Mouse (Mus musculus) CD4-positive, CD25-positive, alpha-beta regulatory T cell, adult 4 months (primary cell): ENCODE data around the gene Lrfn5. TPM values are rescaled to one million over a fixed set of nuclear protein-coding genes. Genes with fewer than 3 reads are reported as not detected.

ENCODE experiments used
- ATAC-seq: one replicate; pipeline ENCODE4 v1.8.0; 2017
- polyA plus RNA-seq, 2 experiments: library from polyadenylated mRNA; unstranded; fragments of 100-300 nt; shearing (Covaris generic); gene quantifications; one replicate each; pipeline ENCODE4 v1.2.1; 2017

Lrfn5 gene
- under 1 TPM in 1 of 2 experiments, not detected in 1; 0.26 TPM for polyA plus RNA-seq

- no peak for ATAC-seq
Measured at GRCm38 (mm10) chr12:61522829-61523370, at the start of gene Lrfn5. Lrfn5 (plus strand) TSS chr12:61523150.

DNA sequence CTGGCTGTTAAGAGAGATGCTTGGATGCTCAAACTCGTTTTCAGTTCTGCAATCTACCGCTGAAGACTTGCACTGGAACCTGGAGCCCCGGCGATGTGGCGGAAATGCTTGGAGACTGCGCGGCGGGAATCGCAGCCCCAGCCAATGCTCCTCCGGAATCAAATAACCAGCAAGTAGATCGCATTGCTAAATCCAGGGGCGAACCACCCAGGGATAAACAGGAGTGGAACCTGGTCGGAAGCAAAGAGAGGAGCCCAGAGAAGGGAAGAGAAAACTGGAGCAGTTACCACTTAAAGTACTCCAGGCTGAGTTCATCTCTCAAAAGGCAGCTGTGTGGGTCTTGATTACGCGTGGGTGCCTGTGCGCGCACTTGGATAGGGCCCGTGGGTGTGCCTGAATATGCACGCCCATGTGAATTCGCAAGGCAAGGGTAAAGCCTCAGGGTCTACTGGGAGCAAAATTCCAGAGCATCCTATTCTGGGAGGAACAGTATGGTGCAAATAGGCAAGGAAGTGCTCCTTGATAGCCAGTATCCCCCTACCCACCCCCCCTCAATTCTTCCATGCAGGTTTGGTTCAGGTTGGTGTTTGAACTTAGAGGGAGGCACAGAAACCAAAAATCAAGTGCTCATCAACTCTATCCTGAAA, 1.3 kb upstream of the Lrfn5 start:
- no peak for ATAC-seq

DNA sequence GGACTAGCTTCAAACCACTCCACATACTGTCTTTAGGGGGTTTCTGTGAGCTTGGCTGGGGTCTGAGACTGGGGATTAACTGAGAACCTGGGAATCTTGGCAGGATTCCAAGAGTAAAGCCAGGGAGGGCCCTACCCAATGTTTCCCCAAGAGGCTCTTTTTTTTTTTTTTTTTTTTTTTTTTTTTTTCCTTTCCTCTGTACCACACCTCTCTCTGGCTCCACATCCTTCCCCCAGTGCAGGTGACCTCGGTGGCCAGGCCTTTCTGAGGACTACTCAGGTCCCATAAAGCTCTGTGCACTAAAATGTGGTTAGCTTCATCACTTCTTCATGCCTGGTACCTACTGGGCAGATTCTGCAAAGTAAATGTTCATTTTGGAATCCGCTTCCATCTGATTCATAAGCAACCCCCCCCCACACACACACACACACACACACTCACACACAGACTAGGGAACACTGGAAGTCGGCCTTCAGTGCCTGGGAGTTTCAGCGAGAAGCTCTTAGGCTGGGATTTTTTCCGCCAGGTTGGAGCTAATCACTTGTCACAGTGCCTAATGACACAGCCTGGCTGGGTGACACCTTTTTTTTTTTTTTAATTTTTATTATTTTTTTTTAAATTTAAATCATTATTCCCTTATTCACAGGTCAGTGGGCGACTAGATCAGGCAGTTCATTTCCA, 662 bp upstream of the Lrfn5 start:
- no peak for ATAC-seq

- ATAC-seq, result no peak
Measured at GRCm38 (mm10) chr12:61523631-61524182, 757 bp downstream of the Lrfn5 start.

DNA sequence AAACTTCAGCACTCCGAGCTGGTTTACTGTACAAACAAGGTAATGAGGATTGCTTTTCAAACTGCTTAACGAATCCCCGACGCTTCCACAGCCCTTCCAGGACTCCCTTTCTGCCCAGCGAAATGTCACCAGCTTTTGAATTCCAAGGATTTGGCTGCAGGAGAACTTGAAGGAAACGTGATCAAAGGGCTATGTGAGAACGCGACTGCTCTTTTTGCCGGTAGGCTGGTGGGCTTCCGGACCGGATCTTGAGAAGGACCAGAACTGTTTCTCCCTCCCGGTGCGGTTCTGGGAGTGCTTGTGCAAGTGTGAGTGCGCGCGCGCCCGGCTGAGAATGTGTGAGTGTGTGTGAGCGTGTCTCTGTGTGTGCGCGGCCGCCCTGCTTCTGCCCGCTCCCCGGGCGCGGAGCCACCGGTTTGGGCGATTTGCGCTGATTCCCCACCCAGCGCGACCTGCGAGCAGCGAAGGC, 1.3 kb downstream of the Lrfn5 start:
- ATAC-seq, result no peak

DNA sequence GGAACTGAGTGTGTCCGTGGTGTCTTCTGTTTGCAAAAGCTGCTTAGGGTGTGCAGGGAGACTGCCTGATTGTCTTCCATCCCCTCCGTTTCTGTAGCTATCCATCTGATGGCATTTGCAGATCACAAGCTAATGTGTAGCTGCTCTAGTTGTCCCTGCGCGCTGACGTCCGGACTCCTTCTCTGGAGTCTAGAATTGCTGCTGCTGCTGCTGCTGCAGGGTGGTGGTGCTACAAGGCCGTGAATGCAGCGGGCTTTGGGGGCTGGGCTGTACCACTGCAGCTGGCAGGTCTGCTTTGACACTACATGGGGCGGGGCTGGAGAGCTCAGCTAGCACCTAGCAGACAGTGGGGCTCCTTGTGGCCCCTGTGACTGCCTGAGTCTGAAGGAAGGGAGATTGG, 3.2 kb downstream of the Lrfn5 start:
- no peak for ATAC-seq

- no peak for ATAC-seq
Measured at GRCm38 (mm10) chr12:61579949-61580348, 57.0 kb downstream of the Lrfn5 start.

DNA sequence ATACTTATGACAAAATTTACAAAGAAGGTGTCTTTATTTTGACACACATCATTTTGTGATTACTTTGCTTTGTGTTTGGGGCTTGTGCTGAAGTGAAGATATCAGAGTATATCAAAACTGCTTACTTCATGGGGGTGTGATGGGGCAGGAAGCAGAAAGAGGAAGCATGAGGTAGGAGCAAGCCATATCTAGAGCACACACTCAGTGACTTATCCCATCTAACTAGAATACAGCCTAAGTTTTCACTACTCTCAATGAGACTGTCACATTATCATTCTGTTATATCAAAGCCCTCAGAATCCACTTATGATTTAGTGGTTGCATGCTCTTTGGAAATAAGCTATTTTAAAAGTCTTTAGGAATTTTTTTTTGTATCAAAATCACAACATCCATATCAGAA, 77.4 kb downstream of the Lrfn5 start:
- no peak for ATAC-seq

DNA sequence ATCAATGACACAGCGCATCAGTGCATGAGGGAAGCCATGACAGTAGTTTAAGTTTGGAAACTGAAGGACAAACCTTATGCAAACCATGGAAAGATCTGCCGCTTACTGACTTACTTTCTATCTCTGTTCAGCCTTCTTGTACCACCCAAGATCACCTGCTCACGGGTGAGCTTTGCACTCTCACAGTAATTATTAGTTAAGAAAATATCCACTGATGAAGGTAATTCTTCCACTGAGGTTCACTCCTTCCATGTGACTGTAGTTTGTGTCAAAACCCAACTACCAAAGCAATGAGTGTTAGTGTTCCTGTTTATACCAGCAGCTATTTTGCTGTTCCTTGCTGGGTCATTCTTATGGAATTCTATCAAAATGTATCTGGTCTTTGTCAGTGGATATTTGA, 84.9 kb downstream of the Lrfn5 start:
- no peak for ATAC-seq

DNA sequence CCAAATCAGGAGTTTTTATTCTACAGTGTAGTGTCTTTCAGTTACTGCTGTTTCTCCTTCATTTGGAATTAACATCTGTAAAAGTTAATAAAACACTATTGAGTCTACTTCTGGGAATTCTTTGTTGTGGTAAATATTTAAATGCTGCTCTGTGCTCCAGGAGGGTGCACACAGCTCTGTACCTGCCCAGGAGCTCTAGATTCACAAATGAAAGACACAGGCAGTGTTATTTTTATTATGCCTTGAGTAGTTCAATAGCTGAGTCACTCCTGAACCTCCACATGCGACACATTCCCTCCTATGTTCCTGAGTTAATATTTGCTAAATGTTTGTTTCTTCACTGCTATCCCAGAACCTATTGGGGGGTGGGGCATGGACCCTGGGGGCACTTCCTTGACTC, 87.1 kb downstream of the Lrfn5 start:
- no peak for ATAC-seq

- ATAC-seq, result no peak
Measured at GRCm38 (mm10) chr12:61624532-61624931, 101.6 kb downstream of the Lrfn5 start.

DNA sequence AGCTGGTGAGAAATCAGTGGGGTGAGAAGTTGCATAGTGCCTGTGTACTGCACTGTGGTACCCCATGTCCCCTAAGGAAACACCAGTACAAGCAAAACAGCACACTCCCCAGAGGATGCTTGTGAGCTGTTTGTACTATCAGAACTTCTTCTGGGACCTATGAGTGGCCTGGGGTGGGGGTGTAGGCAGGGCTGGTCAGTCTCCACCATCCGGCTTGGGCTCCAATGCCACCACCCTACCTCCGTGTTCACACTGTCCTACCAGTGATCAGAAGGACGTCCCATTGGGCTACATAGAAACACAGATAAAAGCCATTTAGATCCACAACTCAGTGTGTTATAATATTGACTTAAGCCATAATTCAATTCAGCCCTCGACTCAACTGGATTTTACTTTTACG, 131.4 kb downstream of the Lrfn5 start:
- no peak for ATAC-seq

DNA sequence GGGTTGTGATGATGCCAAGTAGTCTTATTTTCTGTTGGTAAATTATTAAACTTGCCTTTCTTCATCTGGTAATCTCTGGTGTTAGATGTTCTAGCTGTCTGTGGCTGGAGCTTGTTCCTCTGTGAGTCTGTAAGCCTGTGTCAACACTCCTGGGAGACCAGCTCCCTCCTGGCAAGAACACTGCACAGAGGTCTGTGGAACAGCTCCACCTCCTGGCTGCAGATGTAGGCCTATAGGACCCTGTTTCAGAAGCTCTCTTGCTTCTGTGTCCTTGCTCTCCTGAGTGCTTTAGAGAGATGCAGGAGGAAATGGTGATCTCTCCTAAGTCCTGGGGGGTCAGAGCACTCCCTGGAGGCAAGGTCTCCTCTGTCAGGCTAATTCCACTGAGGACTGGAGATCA, 200.2 kb downstream of the Lrfn5 start:
- no peak for ATAC-seq

GRCm38 (mm10) chr12:61807073-61807605, 284.2 kb downstream of the Lrfn5 start:
- ATAC-seq, result no peak

DNA sequence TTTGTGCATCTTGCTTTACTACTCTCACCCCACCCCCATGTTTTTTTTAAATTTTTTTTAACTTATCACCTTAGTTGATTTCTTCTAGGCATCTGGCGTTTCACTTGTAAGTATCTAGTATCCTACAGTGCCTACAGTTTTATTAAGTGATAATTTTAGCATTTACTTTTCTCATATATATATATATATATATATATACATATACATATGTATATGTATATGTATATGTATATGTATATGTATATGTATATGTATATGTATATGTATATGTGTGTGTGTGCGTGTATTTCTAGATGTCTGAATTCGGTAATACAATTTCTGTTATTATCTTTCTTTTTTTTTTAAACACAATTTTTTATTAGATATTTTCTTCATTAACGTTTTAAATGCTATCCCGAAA, 300.7 kb downstream of the Lrfn5 start:
- ATAC-seq, result no peak

- ATAC-seq, result no peak
Measured at GRCm38 (mm10) chr12:61826311-61826710, 303.4 kb downstream of the Lrfn5 start.

GRCm38 (mm10) chr12:61842599-61843291, 319.8 kb downstream of the Lrfn5 start:
- no peak for ATAC-seq

DNA sequence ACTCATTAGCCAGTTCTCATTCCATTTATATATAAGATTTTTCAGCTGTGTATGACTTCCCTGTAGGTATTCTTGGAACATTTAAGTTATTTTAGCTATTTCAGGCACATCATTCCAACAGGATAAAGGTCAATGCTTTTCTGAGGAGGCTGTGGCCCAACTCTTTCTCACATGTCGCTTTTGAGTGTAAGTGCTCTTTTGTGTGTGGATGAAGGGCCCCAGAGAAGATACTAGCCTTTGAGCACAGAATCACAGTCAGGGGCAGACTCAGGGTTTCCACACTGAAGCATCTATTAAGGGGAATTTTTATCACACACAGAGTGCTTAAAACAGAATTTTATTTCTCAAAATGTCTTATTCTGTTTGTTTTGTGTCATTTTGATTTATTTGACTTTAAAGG, 331.2 kb downstream of the Lrfn5 start:
- ATAC-seq, result no peak
